In genomic region chr12:9573682-9574081, GRCm38 (mm10) we compare ENCODE assay signal across 9 mouse cellular contexts. TPM values are rescaled to one million over a fixed set of nuclear protein-coding genes. Genes with fewer than 3 reads are reported as not detected.
DNase-seq lines count a peak whose midpoint lies in the region; ATAC-seq lines count a peak whose summit lies in the region.
"Had no signal": no experiment of that assay in that cellular context is flagged by ENCODE, and none has a peak within 500 bp of the region (broad histone marks: within the 10 kb centered on the region; RNA-seq: fewer than 3 reads in every experiment).

No protein-coding gene starts in this region.

- H3K27me3 ChIP-seq in forebrain, embryonic 11.5 days (ENCODE audit: control insufficient read depth, insufficient read depth, low read length): peaks cover 80% of the 10 kb centered on the region
- peaks cover 83% of the 10 kb centered on the region for H3K27me3 ChIP-seq in forebrain, embryonic 16.5 days (replicated peaks; ENCODE audit: control insufficient read depth, insufficient read depth, low read length)
- H3K27me3 ChIP-seq in hindbrain, embryonic 15.5 days: peaks cover 70% of the 10 kb centered on the region
- H3K27me3 ChIP-seq in midbrain, embryonic 12.5 days: peaks cover 95% of the 10 kb centered on the region

- no peak overlapping the region for H3K9ac ChIP-seq in forebrain, embryonic 11.5 days (ENCODE audit: low read length)
- H3K9ac ChIP-seq in forebrain, embryonic 16.5 days (replicated peaks; ENCODE audit: low read depth, low read length): no peak overlapping the region
- H3K9ac ChIP-seq in hindbrain, embryonic 15.5 days: no peak overlapping the region
- 0 out of 2 replicates have a peak overlapping the region, but pooled peaks have one; percentile 15 for H3K9ac ChIP-seq in midbrain, embryonic 12.5 days (replicated peaks)

- H3K9me3 ChIP-seq in forebrain, embryonic 11.5 days (ENCODE audit: control insufficient read depth, low read length): no peaks in the 10 kb centered on the region
- H3K9me3 ChIP-seq in forebrain, embryonic 16.5 days (ENCODE audit: control insufficient read depth, low read length): no peaks in the 10 kb centered on the region
- H3K9me3 ChIP-seq in hindbrain, embryonic 15.5 days: no peaks in the 10 kb centered on the region
- no peaks in the 10 kb centered on the region for H3K9me3 ChIP-seq in midbrain, embryonic 12.5 days

- DNase-seq in forebrain, embryonic 11.5 days (ENCODE audit: low spot score): no peak
- no peak for DNase-seq in left cerebral cortex, postnatal 4 days

- H3K36me3 ChIP-seq in forebrain, embryonic 11.5 days (ENCODE audit: control insufficient read depth, insufficient read depth, low read length): no peaks in the 10 kb centered on the region
- no peaks in the 10 kb centered on the region for H3K36me3 ChIP-seq in forebrain, embryonic 16.5 days (ENCODE audit: control insufficient read depth, insufficient read depth)
- no peaks in the 10 kb centered on the region for H3K36me3 ChIP-seq in hindbrain, embryonic 15.5 days
- no peaks in the 10 kb centered on the region for H3K36me3 ChIP-seq in midbrain, embryonic 12.5 days

- 1% methylated on average over 12 of the region's 12 CpGs for WGBS in forebrain, embryonic 11.5 days
- 1% methylated on average over 12 of the region's 12 CpGs for WGBS in forebrain, embryonic 16.5 days
- 2% methylated on average over 12 of the region's 12 CpGs for WGBS in hindbrain, embryonic 15.5 days
- WGBS in midbrain, embryonic 12.5 days: 1% methylated on average over 12 of the region's 12 CpGs

- no peak for ATAC-seq in forebrain, embryonic 11.5 days (replicated peaks; ENCODE audit: low FRiP score)
- ATAC-seq in forebrain, embryonic 16.5 days: no peak
- no peak for ATAC-seq in hindbrain, embryonic 15.5 days (ENCODE audit: low FRiP score, low read depth)
- ATAC-seq in midbrain, embryonic 12.5 days (ENCODE audit: low FRiP score, low read depth): no peak
- ATAC-seq in cerebellum, adult (ENCODE audit: insufficient number of reproducible peaks, low FRiP score, low TSS enrichment): no peak
- no peak for ATAC-seq in inflammation-experienced regulatory T-cells, adult 6 months

- peak overlapping the region; percentile 33; the same call in 1 of the 2 replicates for H3K4me3 ChIP-seq in forebrain, embryonic 11.5 days (ENCODE audit: low read depth, low read length)
- no peak overlapping the region for H3K4me3 ChIP-seq in forebrain, embryonic 16.5 days (replicated peaks; ENCODE audit: low read length)
- H3K4me3 ChIP-seq in brown adipose tissue, adult 24 weeks (ENCODE audit: insufficient read depth, low read depth, low read length): peak overlapping the region; percentile 33; the same call in 1 of the 2 replicates
- no peak overlapping the region for H3K4me3 ChIP-seq in hindbrain, embryonic 15.5 days
- H3K4me3 ChIP-seq in midbrain, embryonic 12.5 days: peak overlapping the region; percentile 40

- intact Hi-C loops in left cerebral cortex, postnatal 4 days (cut with DNase I): loop anchor here (5.0 kb wide), 2 partner anchors 521 to 649 kb away; no protein-coding TSS in a partner anchor

- H3K4me2 ChIP-seq in forebrain, embryonic 11.5 days (ENCODE audit: low read depth, low read length, severe bottlenecking): peak overlapping the region; percentile 54; the same call in 1 of the 2 replicates
- no peak overlapping the region for H3K4me2 ChIP-seq in forebrain, embryonic 16.5 days (ENCODE audit: low read length)
- peak overlapping the region; percentile 54 for H3K4me2 ChIP-seq in hindbrain, embryonic 15.5 days
- peak overlapping the region; percentile 57 for H3K4me2 ChIP-seq in midbrain, embryonic 12.5 days (replicated peaks)

- H3K4me1 ChIP-seq in forebrain, embryonic 11.5 days (replicated peaks; ENCODE audit: control insufficient read depth, insufficient read depth, low read length): peaks cover 5% of the 10 kb centered on the region
- peaks cover 12% of the 10 kb centered on the region for H3K4me1 ChIP-seq in forebrain, embryonic 16.5 days (replicated peaks; ENCODE audit: control insufficient read depth, insufficient read depth, low read length)
- H3K4me1 ChIP-seq in brown adipose tissue, adult 24 weeks (ENCODE audit: control insufficient read depth, insufficient read depth, insufficient read length, low read length): no peaks in the 10 kb centered on the region
- peaks cover 21% of the 10 kb centered on the region for H3K4me1 ChIP-seq in hindbrain, embryonic 15.5 days (replicated peaks)
- H3K4me1 ChIP-seq in midbrain, embryonic 12.5 days: peaks cover 9% of the 10 kb centered on the region

- H3K27ac ChIP-seq in forebrain, embryonic 11.5 days (ENCODE audit: low read depth, low read length): no peak overlapping the region
- no peak overlapping the region for H3K27ac ChIP-seq in forebrain, embryonic 16.5 days (ENCODE audit: low read length)
- no peak overlapping the region for H3K27ac ChIP-seq in brown adipose tissue, adult 24 weeks (replicated peaks; ENCODE audit: low read depth, low read length)
- no peak overlapping the region for H3K27ac ChIP-seq in hindbrain, embryonic 15.5 days (replicated peaks)
- H3K27ac ChIP-seq in midbrain, embryonic 12.5 days (replicated peaks): no peak overlapping the region

RNA-seq across cellular contexts. Expression of gene Osr1, which starts 3.8 kb away (rescaled TPM):
- 7.7 and 9.5 TPM in 2 replicates for polyA plus RNA-seq in forebrain, embryonic 11.5 days (2014; fragmentation: Nextera tagmentation; extraction: Ambion mirVana)
- 5.4 and 6.5 TPM in 2 replicates for polyA plus RNA-seq in forebrain, embryonic 16.5 days (2015; fragmentation: Nextera tagmentation; extraction: Ambion mirVana)
- polyA plus RNA-seq in brown adipose tissue, adult 24 weeks (2012; ENCODE audit: insufficient read depth, insufficient read length, missing spikeins): 1.3 and 3.8 TPM in 2 replicates
- polyA plus RNA-seq in hindbrain, embryonic 15.5 days (2015; fragmentation: Nextera tagmentation; extraction: Ambion mirVana): 11.7 and 12.4 TPM in 2 replicates
- polyA plus RNA-seq in midbrain, embryonic 12.5 days (2016; fragmentation: Nextera tagmentation; extraction: Ambion mirVana): 18.4 and 21.3 TPM in 2 replicates
- total RNA-seq in left cerebral cortex, postnatal 4 days (2021): 1 to 10 TPM; 4.4 to 6.0 TPM
- not detected for polyA plus RNA-seq in inflammation-experienced regulatory T-cells, adult 6 months (2017; shearing (Covaris generic))
- total RNA-seq: common myeloid progenitor, adult 5-6 weeks had no signal

Comparison
In these comparisons a context has a peak if more than half of its experiments do, and no peak if none do; other contexts are left out.
1. H3K4me3 ChIP-seq: peak in forebrain, embryonic 11.5 days (single experiment), brown adipose tissue, adult 24 weeks (single experiment) and midbrain, embryonic 12.5 days (single experiment); none in forebrain, embryonic 16.5 days (single experiment) and hindbrain, embryonic 15.5 days (single experiment).